Mouse (Mus musculus) ES-Bruce4 (cell line): Measurements from ENCODE around the gene Astl.

Experiments
- CTCF ChIP-seq: IDR thresholded peaks from one replicate; pipeline ENCODE4 v1.8.1; 2011; ENCODE audit warnings: low read depth, low read length
- POLR2A ChIP-seq: IDR thresholded peaks from one replicate; pipeline ENCODE4 v1.8.1; 2011; ENCODE audit warnings: low read length; ENCODE audit not compliant: insufficient read depth

DNA sequence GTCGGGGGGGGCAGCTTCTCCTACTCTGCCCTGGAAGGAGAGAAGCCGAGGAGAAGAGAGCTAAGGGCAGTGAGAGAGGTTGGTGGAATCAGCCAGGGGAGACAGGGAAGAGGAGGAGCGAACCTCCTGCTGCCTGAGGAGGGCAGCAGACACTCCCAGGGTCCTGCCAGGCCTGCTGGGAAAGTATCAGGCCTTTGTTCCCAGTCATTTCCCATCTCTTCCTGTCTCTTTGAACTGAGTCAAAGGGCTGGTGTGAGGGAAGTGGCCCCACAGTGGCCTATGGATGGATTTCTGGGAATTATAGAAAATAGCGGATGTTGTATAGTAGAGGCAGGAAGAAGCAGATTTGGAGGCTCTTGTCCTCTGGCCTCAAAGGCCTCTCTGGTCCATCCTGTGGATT, 24.6 kb upstream of the Astl start:
- TF ChIP-seq POLR2A (no peak), CTCF (peak; percentile 40)
